Mouse (Mus musculus): ENCODE results near the gene Sin3b. TPM values are rescaled to one million over a fixed set of nuclear protein-coding genes. Genes with fewer than 3 reads are reported as not detected.

Sin3b gene
- total RNA-seq, 2 experiments from 2014 or later, result 32.6 to 37.8 TPM

- peak; percentile 3 for DNase-seq
These were observed 30.7 kb downstream of the Sin3b start for GRCm38 (mm10) chr8:72753781-72754180.

GRCm38 (mm10) chr8:72756031-72756430, 32.9 kb downstream of the Sin3b start:
- peak; percentile 4 for DNase-seq

GRCm38 (mm10) chr8:72756771-72757390, 33.8 kb downstream of the Sin3b start:
- no peak for DNase-seq

- no peak for DNase-seq
These were observed 34.5 kb downstream of the Sin3b start for GRCm38 (mm10) chr8:72757426-72758195.

GRCm38 (mm10) chr8:72758310-72758709, 35.2 kb downstream of the Sin3b start:
- no peak for DNase-seq

GRCm38 (mm10) chr8:72760216-72760615, 37.1 kb downstream of the Sin3b start:
- DNase-seq, result no peak

- DNase-seq, result no peak
These were observed 38.4 kb downstream of the Sin3b start, which contains the start of gene F2rl3 for GRCm38 (mm10) chr8:72761322-72762051. F2rl3 (plus strand) TSS chr8:72761880.

- DNase-seq, result no peak
These were observed 39.2 kb downstream of the Sin3b start for GRCm38 (mm10) chr8:72762306-72762705.

GRCm38 (mm10) chr8:72765696-72766095, 42.6 kb downstream of the Sin3b start:
- DNase-seq, result no peak

- DNase-seq, result no peak
These were observed 43.7 kb downstream of the Sin3b start for GRCm38 (mm10) chr8:72766777-72767176.

- no peak for DNase-seq
These were observed 54.7 kb downstream of the Sin3b start for GRCm38 (mm10) chr8:72777797-72778196.

GRCm38 (mm10) chr8:72780644-72781043, 57.6 kb downstream of the Sin3b start:
- no peak for DNase-seq

- no peak for DNase-seq
These were observed 78.5 kb downstream of the Sin3b start for GRCm38 (mm10) chr8:72801583-72801982.

Small RNA genes within 50 kb of the gene (microRNA-seq; reads per million reads assigned to microRNA genes)
- 0 reads per million in 2 experiments for gene Gm26237 (ENCODE audit: borderline replicate concordance in 2 of 2)

Other genes starting within 250 kb of the Sin3b start
- gene Cherp, start 248.1 kb upstream of the Sin3b start, total RNA-seq (2021), result 10 to 100 TPM; 21.1 to 26.0 TPM
- 10 to 100 TPM; 36.6 to 43.0 TPM for gene Slc35e1, start 230.7 kb upstream of the Sin3b start, total RNA-seq (2021)
- gene Med26, start 175.0 kb upstream of the Sin3b start, total RNA-seq (2021), result 1 to 10 TPM; 7.3 to 7.9 TPM
- 10 to 100 TPM; 64.0 to 76.2 TPM for gene Smim7, start 152.2 kb upstream of the Sin3b start, total RNA-seq (2021)
- gene Tmem38a, start 151.2 kb upstream of the Sin3b start, total RNA-seq (2021), result 1,000 to 10,000 TPM; 1,062 to 1,195 TPM
- gene Nwd1, start 76.6 kb upstream of the Sin3b start, total RNA-seq (2021), result under 1 TPM; 0.33 to 0.96 TPM
- 1 to 10 TPM in 1 of 2 experiments, under 1 TPM in 1; 0.97 to 1.6 TPM for gene F2rl3, start 38.6 kb downstream of the Sin3b start, total RNA-seq (2021)

Measured in gastrocnemius, postnatal 25 days (tissue).